Mouse (Mus musculus) left cerebral cortex, adult 9 months (tissue): ENCODE data around the gene Bdkrb2.

Experiments
- DNase-seq, 2 experiments: peaks; one replicate each; pipeline ENCODE4 v3.0.0; 2022; ENCODE audit warnings: low spot score in 2 of 2

The Bdkrb2 gene

DNA sequence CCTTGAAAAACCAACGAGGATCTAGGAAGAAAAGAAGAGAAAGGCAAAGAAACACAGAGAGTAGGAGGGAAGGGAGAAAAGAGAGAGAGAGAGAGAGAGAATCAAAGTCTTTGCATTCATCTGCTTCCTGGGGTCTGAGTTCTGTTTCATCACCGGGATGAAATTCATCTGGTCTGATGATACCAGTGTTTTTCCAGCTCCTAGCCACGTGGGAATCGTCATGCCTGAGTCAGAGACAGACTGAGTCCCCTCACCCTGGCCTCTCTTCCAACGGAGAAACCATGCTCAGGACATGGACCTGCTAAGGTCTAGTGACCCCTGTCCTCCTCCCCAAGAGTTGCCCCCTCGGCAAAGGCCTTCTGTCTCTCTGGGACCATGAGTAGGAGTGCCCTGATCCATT is 16.5 kb upstream of the Bdkrb2 start:
- DNase-seq = no peak

DNA sequence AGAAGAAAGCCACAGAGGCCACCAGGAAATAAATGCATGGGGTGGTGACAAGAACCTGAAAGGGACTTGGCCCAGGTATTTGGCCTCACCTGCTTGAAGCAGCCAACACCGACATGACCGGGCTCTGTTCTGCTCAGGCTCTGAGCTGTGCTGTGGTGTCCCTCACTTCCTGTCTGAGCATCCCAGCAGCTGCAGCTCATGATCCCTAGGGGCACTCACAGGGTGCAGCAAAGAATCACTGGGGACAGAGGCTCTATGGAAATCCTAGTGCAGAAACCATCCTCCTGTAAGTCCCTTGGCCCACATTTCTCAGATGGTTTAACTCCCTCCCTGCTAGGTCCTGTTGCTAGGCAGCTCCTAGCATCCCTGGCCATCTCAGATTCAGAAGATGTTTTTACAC is 15.9 kb upstream of the Bdkrb2 start:
- DNase-seq = no peak

DNA sequence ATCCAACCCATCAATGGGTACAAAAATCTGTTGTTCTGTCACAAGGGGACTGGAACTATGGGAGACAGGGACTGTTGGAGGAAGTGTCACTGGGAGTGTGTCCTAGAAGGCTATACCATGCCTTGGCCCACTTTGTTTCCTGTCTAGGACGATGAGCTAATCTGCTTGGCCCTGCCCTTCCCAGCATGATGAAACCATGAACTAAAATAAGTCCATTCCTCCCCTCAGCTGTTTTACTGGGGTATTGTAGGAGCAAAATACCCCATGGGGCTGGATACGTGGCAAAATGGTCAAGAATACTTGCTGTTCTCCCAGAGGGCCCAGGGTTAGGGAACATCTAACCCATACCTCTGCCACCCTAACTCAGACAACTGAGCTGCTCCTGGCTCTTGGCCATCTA is 15.0 kb upstream of the Bdkrb2 start:
- no peak for DNase-seq

DNA sequence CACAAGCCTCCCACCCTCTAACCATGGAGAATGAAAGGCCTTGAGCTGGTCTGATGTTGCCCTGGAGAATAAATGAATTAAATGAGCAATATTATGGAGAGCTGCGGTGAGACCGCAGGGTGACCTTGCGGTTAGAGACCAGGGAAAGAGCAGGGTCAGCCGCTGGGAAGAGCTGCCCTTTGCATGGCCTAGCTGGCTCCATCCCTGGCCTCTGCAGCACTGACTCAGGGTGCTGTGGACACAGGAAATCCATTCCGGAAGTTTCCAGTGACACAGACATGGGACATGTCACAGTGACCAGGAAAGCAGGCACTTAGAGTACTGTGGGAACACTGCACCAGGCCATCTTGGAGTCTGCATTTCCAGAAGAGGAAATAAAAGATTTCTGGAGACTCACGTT is 14.1 kb upstream of the Bdkrb2 start:
- no peak for DNase-seq

DNA sequence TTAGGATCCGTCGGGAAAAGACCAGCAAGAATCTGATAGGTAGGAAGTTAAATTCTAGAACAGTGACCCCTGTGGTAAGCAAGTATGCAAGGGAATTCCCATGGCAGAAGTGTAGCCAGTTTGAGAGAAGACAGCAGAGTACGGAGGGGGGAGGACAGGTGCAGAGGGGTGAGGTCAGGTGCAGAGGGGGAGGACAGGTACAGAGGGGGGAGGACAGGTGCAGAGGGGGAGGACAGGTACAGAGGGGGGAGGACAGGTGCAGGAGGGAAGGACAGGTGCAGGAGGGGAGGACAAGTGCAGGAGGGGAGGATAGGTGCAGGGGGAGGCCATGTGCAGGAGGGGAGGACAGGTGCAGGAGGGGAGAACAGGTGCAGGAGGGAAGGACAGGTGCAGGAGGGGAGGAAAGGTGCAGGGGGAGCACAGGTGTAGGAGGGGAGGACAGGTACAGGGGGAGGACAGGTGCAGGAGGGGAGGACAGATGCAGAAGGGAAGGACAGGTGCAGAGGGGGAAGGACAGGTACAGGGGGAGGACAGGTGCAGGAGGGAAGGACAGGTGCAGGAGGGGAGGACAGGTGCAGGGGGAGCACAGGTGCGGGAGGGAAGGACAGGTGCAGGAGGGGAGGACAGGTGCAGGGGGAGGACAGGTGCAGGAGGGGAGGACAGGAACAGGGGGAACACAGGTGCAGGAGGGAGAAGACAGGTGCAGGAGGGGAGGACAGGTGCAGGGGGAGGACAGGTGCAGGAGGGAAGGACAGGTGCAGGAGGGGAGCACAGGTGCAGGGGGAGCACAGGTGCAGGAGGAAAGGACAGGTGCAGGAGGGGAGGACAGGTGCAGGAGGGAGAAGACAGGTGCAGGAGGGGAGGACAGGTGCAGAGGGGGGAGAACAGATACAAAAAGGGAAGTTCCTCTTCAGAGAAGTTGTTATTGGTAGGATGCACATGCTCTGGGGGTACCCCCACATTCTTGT is 12.9 kb upstream of the Bdkrb2 start:
- DNase-seq = no peak

DNA sequence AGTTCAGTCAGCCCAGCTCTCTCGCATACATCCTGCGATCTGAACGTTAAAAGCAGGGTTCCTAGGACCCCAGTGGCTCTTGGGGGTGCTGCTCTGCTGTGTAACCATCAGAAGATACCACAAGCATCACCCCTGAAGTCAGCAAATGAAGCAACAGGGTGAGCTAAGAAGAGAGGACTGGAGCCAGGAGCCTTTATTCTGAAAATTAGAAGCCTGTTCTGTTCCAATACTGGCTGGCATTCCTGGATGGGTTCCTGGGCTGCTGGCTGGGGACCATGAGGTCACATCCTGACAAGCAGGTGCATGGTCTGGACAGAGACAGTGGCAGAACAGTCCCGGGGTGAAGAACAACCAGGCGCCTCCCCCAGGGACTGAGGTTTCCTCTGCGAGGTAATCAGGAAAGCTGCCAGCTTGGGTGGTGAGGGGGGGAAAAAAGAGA is 11.5 kb upstream of the Bdkrb2 start:
- no peak for DNase-seq

DNA sequence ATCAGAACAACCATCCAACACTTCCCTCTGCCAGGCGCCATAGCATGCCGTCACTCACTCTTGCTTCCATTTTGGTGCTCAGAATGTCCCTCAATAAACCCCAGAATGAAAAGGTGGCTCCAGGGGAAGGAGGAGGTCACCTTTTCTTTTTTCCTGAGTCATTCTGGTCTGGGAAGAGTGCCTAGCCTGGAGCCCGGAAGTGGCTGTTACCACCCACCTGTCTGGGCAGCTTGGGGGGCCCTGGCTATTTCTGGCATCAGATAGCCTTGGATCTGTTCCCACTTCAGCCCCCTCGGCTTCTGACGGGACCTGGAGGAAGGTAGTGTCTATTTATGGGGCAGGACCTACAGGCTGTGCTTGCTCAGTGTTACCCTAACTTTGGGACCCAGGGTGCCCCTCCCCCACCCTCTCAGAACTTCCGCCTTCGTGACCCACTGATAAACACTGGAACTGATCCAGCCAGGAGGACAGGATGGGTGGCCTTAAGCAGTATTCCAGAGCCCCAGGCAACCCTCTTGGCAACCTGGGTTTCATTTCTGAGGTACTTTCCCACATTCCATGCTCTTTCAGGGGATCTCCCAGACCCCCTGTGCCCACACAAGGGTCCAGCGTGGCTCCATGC is 8.8 kb upstream of the Bdkrb2 start:
- no peak for DNase-seq

DNA sequence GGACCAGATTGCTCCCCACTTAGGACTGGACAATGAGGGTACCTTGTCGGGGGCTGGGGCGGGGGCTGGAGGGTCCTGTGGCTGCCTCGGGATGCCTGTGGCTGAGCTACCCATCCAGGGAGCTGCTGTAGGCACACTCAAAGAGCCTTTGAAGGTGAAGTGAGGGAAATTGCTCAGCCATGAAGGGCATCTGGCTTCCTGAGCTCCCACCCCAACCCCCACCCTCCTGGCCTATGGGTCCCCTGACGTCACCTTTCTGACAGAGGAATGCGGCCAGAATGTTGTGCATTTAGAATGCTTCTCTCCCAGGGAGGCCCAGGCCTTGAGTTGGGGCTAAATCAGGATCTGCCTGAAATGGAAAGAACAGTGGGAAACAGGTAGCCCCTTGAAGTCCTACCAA is 7.9 kb upstream of the Bdkrb2 start:
- no peak for DNase-seq

DNA sequence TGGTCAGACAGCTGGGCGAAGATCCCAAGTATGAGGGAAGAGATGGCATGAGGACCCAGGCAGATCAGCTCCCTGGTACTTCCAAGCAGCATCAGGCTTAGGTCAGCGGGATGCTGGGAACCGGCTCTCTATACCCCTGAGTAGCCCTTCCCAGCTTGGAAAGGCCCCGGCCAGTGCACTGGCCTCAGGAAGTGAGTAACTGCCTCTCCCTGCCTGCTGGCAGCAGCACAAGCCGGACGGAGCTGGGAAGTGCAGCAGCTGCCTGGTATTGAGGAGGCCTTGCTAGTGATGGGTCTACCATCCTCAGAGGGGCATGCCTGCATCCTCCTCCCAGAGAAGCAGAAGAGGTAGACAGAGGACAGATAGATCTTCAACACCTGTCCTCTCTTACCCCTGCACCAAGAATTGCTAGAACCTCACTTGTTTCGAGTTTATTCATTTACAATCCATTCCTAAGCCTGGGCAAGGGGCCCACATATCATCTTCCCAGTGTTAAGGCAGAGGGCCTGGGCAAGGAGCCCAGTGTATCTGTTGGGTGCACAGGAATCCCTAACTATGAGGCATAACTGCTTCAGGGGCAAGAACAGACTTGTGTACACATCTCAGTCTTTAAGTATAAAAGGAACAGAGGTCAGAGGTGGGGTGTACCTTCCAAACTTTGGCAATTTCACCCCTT is 5.6 kb upstream of the Bdkrb2 start:
- no peak for DNase-seq

DNA sequence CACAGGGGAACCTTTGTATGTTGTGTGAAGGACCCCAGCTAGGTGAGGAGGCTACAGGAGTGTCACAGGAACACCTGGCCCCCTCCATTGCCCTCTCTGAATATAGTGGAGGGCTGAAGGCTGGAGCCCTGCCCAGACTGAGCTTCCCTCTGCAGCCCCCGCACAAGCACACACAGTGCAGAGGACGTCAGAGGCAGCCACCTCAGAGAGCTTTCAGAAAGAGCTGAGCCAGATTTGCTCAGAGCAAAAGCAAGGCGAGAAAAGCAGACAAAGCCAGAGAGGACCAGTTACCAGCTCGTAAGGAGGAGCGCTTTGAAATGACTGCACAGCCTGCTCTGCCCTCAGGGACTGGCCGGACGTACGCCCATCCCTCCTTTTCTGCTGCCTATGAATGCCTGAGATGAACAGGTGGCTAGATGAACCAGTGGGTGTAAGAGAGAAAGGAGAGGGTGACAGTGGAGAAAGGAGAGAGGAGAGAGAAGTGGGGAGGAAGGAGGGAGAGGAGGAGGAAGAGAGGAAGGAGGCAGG is 2.0 kb upstream of the Bdkrb2 start:
- DNase-seq = peak in 1 of 2 experiments; percentile 48

DNA sequence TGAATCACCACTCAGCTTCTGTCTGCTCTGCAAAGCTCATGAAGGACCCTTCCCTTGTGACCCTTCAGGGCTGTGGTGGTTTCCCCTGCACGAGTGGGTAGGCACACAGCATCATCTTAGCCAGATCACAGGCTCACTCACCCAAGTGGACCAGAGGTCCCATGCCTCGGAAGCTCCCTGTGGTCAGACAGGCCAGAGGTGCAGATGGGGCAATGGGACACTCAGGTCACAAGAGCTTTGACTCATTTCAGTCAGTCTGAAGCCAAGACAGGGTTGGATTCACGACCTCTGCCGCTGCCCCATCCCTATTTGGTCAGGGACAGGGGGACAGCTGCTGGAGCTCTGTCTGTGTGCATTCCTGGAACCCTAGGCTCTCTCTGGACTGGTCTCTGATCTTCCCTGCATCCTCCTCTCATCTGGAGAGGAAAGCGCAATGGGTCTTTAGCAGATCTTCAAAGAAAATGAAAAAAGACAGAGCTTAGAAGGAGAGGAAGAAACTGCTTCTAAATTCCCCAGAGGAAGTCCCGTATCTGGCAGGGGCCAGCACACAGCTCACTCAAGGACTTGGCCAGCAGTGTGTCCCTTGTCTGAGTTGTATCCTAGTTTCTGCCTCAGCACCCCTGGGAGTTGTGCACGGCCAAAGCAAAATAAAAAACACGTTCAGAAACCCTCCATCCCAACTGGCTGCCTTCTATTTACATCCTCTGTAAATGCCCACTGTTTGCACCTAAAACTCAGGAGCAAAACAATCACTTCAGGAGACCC is 788 bp upstream of the Bdkrb2 start:
- DNase-seq = no peak

DNA sequence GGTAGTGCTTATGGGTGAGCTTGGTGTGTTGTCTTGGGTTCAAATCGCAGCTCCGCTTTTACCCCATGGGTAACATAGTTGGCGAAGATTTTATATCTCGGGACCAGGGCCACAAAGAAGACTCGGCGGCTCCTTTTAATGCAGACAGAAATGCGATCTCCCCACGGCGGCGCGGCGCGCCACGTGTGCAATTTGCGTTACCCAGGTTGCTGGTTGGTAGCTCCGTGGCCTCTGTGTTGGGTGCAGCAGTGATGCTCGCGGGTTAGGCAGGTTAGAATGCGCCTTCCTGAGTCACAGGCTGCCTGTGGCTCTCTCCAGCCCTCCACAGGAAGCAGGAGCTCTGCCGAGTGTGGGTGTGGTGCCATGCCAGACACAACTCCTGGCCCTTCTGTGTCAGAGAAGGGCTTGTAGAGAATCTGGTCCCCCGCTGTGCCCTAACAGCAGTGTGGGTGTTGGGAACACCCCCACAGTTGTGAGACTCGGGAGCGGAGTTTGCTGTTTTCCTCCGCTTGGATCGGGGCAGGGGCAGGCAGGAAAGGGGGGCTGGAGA is 775 bp downstream of the Bdkrb2 start:
- no peak for DNase-seq

DNA sequence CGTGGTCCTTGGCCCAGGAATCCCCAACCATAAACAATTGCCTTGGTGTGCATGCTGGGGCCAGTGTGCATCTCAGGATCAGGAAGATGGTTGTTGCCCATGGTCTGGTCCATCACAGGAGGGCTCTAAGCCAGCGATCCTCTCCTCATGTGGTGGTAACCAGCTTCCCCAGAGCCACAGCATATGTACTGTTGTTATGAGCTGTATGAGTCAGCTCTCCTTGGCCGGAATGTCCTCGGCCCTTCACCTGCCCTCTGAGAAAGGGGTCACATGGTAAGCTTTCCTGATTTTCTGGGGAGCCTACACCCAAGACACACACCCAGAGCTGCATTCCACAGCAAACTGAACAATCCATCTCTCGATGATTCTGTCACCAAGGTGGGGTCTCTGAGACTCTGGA is 2.2 kb downstream of the Bdkrb2 start:
- no peak for DNase-seq

DNA sequence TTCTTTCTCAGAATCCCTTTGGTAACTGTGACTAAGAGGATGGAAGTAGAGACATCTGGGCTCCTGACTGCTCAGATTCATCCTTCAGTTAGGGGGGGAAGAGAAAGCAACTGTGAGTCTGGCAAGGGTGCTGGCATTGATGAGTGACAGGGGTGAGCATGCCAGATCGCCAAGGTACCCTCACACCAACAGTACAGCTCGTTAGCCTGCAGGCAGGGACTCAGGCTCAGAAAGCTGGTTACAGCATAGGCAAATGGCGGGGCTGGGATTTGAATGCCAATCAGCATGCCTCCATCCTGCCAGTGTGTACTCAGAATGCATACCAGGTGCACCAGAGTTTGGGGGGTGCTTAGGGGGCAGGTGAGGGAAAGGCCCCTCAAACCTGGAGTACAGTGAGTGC is 8.8 kb downstream of the Bdkrb2 start:
- no peak for DNase-seq

DNA sequence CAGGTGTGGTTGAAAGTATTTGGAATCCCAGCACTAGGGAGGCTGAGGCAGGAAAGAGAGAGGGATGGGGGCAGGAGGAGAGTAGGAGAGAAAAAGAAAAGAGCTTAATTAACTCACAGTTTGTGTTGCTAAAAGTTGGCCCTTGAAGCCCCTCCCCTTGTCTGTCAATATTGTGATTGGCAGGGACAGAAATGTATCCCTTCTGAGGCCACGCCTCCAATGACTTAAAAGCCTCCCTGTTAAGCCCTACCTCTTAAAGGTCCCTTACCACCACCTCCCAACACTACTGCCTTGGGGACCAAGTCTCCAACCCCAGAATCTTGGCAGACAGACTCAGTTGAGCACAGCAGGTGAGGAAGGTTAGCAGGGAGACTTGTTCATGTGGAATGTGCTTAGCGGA is 9.6 kb downstream of the Bdkrb2 start:
- DNase-seq = no peak

DNA sequence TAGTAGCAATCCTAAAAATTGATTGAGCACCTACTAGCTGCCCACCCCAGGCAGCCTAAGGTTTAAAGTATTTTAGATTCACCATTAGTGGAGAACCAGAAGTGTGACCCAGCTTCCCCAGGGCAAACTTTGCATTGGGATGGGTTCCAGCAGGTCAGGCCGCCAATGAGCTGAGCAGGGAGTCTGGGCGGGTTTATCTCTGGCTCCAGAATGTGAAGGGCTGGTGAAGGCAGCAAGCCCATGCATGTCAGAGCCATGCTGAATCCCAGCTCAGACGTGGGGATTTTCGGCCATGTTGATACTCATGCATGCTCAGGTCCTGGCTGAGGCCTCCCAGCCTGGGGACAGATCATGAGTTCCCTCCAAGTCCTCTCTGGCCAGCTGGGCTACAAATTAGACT is 11.3 kb downstream of the Bdkrb2 start:
- no peak for DNase-seq

DNA sequence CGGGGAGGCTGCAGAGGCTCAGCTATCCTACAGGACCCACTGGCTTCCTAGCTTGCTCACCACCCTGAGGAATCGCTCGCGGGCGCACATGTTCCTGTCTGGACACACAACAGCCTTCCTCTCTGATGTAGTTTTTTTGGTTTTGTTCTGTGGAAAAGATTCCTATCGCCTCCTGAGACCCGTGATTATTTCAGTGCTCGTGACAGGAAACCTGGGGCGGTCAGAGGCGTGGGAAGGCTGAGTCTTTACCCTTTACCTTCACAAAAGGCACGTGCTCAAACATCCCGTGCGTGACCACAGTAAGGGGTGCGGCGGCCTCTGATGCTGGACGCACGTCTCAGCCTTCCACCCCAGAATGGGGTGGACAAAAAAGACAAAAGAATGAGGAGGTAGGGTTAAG is 17.5 kb downstream of the Bdkrb2 start:
- DNase-seq = no peak

DNA sequence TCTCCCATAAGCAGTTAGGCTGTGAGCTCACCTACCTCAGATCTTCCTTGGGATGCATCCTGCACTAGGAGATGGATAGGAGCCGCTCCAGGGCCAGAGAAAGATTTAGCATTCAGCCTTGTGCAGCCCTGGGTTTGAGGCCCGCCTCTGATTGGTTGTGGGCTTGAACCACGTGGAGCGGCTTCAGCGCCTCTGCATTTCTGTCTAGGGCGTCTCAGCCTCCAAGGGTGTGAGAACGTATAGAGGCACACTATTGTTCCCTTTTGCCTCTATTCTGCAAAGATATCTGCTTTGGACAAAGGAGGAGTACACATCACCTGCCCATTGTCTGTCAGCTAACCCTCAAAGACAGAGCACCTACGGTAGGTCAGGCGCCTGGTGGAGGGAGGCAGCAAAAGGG is 19.5 kb downstream of the Bdkrb2 start:
- DNase-seq = no peak

DNA sequence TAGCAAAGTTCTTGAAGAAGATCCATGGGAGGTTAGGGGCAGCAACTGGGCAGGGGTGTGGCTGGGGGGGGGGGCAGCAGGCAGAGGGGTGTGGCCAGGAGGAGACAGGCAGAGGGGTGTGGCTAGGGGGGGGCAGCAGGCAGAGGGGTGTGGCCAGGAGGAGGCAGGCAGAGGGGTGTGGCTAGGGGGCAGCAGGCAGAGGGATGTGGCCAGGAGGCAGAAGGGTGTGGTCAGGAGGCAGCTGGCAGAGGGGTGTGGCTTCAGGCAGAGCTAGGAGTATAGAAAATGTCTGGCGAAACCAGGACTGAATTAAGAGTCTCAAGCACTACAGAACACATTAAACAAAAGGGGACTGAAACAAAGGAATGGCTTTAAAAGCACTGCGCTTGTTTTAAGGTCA is 20.5 kb downstream of the Bdkrb2 start:
- DNase-seq = no peak

DNA sequence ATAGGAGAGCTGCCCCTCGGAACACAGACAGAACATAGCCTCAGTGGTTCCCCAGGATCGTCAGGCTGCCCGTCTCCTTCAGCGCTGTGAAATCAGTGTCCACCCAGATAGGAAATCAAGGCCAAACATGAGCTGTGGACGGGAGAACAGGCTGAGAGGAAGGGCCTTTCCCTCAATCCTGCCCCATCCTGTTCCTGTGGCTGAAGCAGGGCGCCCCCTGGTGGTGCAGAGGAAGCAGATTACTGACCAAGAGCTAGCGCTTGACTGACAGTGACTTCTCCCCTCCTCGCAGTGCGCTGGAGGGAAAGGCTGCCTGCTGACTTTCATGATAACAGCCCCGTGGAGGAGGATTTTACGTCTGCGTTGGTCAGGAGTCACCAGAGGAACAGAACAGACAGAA is 21.8 kb downstream of the Bdkrb2 start:
- DNase-seq = peak in 1 of 2 experiments; percentile 68

DNA sequence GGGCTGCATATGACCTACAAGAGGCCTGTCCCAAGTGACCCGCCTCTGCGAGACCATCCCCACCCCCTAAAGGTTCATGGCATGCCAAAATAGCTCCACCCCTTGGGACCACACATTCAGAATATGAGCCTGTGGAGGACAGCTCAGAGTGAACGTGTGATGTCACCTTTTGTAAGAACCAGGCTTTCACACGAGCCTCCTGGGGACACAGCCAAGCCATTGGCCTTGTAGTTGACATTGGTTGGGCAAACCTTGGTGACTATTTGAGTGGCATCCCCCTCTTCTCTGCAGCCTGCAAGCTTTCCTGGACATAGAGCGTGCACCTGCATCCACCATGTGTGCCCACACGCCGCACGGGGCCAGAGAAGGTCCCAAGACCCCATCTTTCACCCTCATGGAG is 24.5 kb downstream of the Bdkrb2 start:
- no peak for DNase-seq
